Mouse (Mus musculus): ENCODE results near the gene Pparg. TPM values are rescaled to one million over a fixed set of nuclear protein-coding genes. Genes with fewer than 3 reads are reported as not detected.
A peak's percentile ranks its signal among the peaks of the same experiment; 100 is the strongest.

Gene Pparg
- total RNA-seq (2021) = 10 to 100 TPM; 11.4 to 12.5 TPM

GRCm38 (mm10) chr6:115360776-115361605, at the start of gene Pparg:
Gene Pparg (plus strand): TSS chr6:115360951.
- intact Hi-C loops (cut with DNase I) = loop anchor here (2.0 to 5.0 kb wide), 4 partner anchors 72 to 176 kb away; no protein-coding TSS in a partner anchor
- peak; percentile 66 to 81 for DNase-seq

GRCm38 (mm10) chr6:115312780-115313179, 48.0 kb upstream of the Pparg start:
- DNase-seq = no peak
- intact Hi-C loops (cut with DNase I) = no loop called here

GRCm38 (mm10) chr6:115313235-115313738, 47.5 kb upstream of the Pparg start:
- no peak for DNase-seq
- intact Hi-C loops (cut with DNase I) = no loop called here

- intact Hi-C loops (cut with DNase I) = no loop called here
- DNase-seq = no peak
These were observed 46.8 kb upstream of the Pparg start for GRCm38 (mm10) chr6:115313910-115314309.

GRCm38 (mm10) chr6:115315770-115316169, 45.0 kb upstream of the Pparg start:
- DNase-seq = no peak
- intact Hi-C loops (cut with DNase I) = no loop called here

GRCm38 (mm10) chr6:115316811-115317221, 43.9 kb upstream of the Pparg start:
- intact Hi-C loops (cut with DNase I) = no loop called here
- peak in 1 of 2 experiments; percentile 49 for DNase-seq

- intact Hi-C loops (cut with DNase I) = no loop called here
- DNase-seq = no peak
These were observed 41.9 kb upstream of the Pparg start for GRCm38 (mm10) chr6:115318811-115319210.

GRCm38 (mm10) chr6:115319686-115320085, 41.1 kb upstream of the Pparg start:
- no peak for DNase-seq
- intact Hi-C loops (cut with DNase I) = no loop called here

GRCm38 (mm10) chr6:115320927-115321714, 39.6 kb upstream of the Pparg start:
- DNase-seq = no peak
- intact Hi-C loops (cut with DNase I) = no loop called here

GRCm38 (mm10) chr6:115321883-115322351, 38.8 kb upstream of the Pparg start:
- no peak for DNase-seq
- intact Hi-C loops (cut with DNase I) = no loop called here

- intact Hi-C loops (cut with DNase I) = no loop called here
- no peak for DNase-seq
These were observed 37.8 kb upstream of the Pparg start for GRCm38 (mm10) chr6:115322956-115323355.

GRCm38 (mm10) chr6:115330964-115331363, 29.8 kb upstream of the Pparg start:
- intact Hi-C loops (cut with DNase I) = no loop called here
- no peak for DNase-seq

- intact Hi-C loops (cut with DNase I) = no loop called here
These were observed 27.6 kb upstream of the Pparg start for GRCm38 (mm10) chr6:115333099-115333694.

GRCm38 (mm10) chr6:115335536-115335935, 25.2 kb upstream of the Pparg start:
- no peak for DNase-seq
- intact Hi-C loops (cut with DNase I) = no loop called here

More at GRCm38 (mm10) chr6:115333099-115333694, 27.6 kb upstream of the Pparg start:
- no peak for DNase-seq

GRCm38 (mm10) chr6:115340084-115340483, 20.7 kb upstream of the Pparg start:
- intact Hi-C loops (cut with DNase I) = no loop called here
- no peak for DNase-seq

- no peak for DNase-seq
- intact Hi-C loops (cut with DNase I) = no loop called here
These were observed 17.7 kb upstream of the Pparg start for GRCm38 (mm10) chr6:115343096-115343495.

GRCm38 (mm10) chr6:115343570-115343969, 17.2 kb upstream of the Pparg start:
- DNase-seq = no peak
- intact Hi-C loops (cut with DNase I) = no loop called here

- intact Hi-C loops (cut with DNase I) = loop anchor here (1.0 kb wide), 1 partner anchor 69 kb away; no protein-coding TSS in a partner anchor
- peak; percentile 16 to 25 for DNase-seq
These were observed 16.6 kb upstream of the Pparg start for GRCm38 (mm10) chr6:115344101-115344500.

- intact Hi-C loops (cut with DNase I) = loop anchor here (1.0 kb wide), 1 partner anchor 69 kb away; no protein-coding TSS in a partner anchor
- DNase-seq = no peak
These were observed 16.2 kb upstream of the Pparg start for GRCm38 (mm10) chr6:115344513-115344912.

GRCm38 (mm10) chr6:115345013-115345412, 15.7 kb upstream of the Pparg start:
- intact Hi-C loops (cut with DNase I) = no loop called here
- DNase-seq = no peak

Measured in heart, postnatal 36 days (tissue).